Mouse (Mus musculus) limb, embryonic 14.5 days (tissue): ENCODE results near the gene Erich3. TPM values are rescaled to one million over a fixed set of nuclear protein-coding genes. Genes with fewer than 3 reads are reported as not detected.
A peak's percentile ranks its signal among the peaks of the same experiment; 100 is the strongest.

Experiments
- ATAC-seq: fragments of 200-750 bp; cut with Nextera tagmentation; 2 replicates; pipeline ENCODE4 v1.8.0; 2017; ENCODE audit warnings: low read depth, moderate number of reproducible peaks, moderate TSS enrichment; ENCODE audit not compliant: low FRiP score
- DNase-seq: peaks from one replicate; pipeline ENCODE4 v3.0.0-alpha.2; 2015; ENCODE audit warnings: low spot score
- H3K27ac ChIP-seq: fragments of 300-500 bp; sonication (generic); replicated peaks from 2 replicates; pipeline ENCODE4 v1.5.1; 2014; ENCODE audit warnings: low read depth, mild to moderate bottlenecking, low read length, moderate library complexity, mixed read lengths
- H3K27me3 ChIP-seq: fragments of 300-500 bp; sonication (generic); 2 replicates; pipeline ENCODE4 v1.6.1; 2014; ENCODE audit warnings: low read length, mixed read lengths; ENCODE audit not compliant: control insufficient read depth, insufficient read depth
- H3K36me3 ChIP-seq: fragments of 300-500 bp; sonication (generic); 2 replicates; pipeline ENCODE4 v1.6.1; 2014; ENCODE audit warnings: mild to moderate bottlenecking, low read length, moderate library complexity, mixed read lengths; ENCODE audit not compliant: control insufficient read depth, insufficient read depth
- H3K4me1 ChIP-seq: fragments of 300-500 bp; sonication (generic); 2 replicates; pipeline ENCODE4 v1.6.1; 2014; ENCODE audit warnings: antibody characterized with exemption, low read length, mixed read lengths; ENCODE audit not compliant: control insufficient read depth, insufficient read depth
- H3K4me2 ChIP-seq: fragments of 300-500 bp; sonication (generic); replicated peaks from 2 replicates; pipeline ENCODE4 v1.6.1; 2014; ENCODE audit warnings: low read depth, mild to moderate bottlenecking, low read length, moderate library complexity; ENCODE audit not compliant: severe bottlenecking
- H3K4me3 ChIP-seq: fragments of 300-500 bp; sonication (generic); replicated peaks from 2 replicates; pipeline ENCODE4 v1.5.1; 2014; ENCODE audit warnings: low read length
- H3K9ac ChIP-seq: fragments of 300-500 bp; sonication (generic); 2 replicates; pipeline ENCODE4 v1.6.1; 2014; ENCODE audit warnings: mild to moderate bottlenecking, low read depth, low read length, moderate library complexity; ENCODE audit not compliant: severe bottlenecking
- H3K9me3 ChIP-seq: fragments of 300-500 bp; sonication (generic); 2 replicates; pipeline ENCODE4 v1.6.1; 2016; ENCODE audit warnings: low read length; ENCODE audit not compliant: control insufficient read depth
- POLR2A ChIP-seq: fragments of 200-500 bp; IDR thresholded peaks from 2 replicates; pipeline ENCODE4 v1.8.0; 2012; ENCODE audit warnings: inconsistent platforms, mild to moderate bottlenecking, moderate library complexity, borderline replicate concordance; ENCODE audit not compliant: insufficient read depth, insufficient read length; ENCODE audit errors: extremely low read depth
- whole genome bisulfite sequencing: fragments of 180-500 bp; shearing (Covaris S2); extraction: QIAGEN DNeasy Blood & Tissue Kit; methylation state at CpG from one replicate; pipeline ENCODE4 v1.1.7; 2014; 5-methylcytosine and 5-hydroxymethylcytosine counted together
- polyA plus RNA-seq, 2 experiments: library from polyadenylated mRNA; depleted of rRNA in 1 of 2; stranded (reverse) in 1 of 2; unstranded in 1 of 2; fragments of >200 nt; fragmentation: Nextera tagmentation in 1 of 2; extraction: Ambion mirVana in 1 of 2; gene quantifications; 2 replicates each; pipeline versions ENCODE4 v1.2.1 to v1.2.3; 2012 to 2014

Gene Erich3
- polyA plus RNA-seq, 2 experiments: 0.45 to 0.53 TPM

DNA sequence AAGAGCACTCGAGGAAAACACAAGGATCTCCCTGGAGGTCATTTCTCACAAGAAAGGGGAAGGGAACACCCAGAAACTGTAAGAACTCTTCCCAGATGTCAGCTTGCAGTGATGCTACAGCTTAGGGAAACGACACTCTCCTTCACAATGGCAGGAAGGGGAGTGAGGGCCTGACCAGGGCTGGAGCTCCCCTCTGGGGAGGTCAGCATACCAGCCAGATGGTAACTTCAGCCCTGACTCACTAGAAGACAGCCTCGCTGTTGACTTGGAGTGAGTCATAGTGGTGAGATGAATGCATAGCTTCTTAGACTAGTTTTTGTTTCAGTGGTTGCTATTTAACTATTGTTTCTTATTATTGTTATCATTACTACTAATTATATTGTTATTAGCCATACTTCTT, 90.8 kb downstream of the Erich3 start:
- no peak for ATAC-seq
- no peak for DNase-seq
- no peak overlapping the region for H3K4me2 ChIP-seq
- H3K27me3 ChIP-seq: no peaks in the 10 kb centered on the region
- WGBS: 54% methylated on average over 3 of the region's 3 CpGs
- no peak overlapping the region for H3K4me3 ChIP-seq
- no peaks in the 10 kb centered on the region for H3K9me3 ChIP-seq
- H3K36me3 ChIP-seq: no peaks in the 10 kb centered on the region
- H3K9ac ChIP-seq: no peak overlapping the region
- H3K27ac ChIP-seq: no peak overlapping the region
- TF ChIP-seq POLR2A: no peak
- H3K4me1 ChIP-seq: 0 out of 2 replicates have a peak, but pooled peaks cover 4% of the 10 kb centered on the region

DNA sequence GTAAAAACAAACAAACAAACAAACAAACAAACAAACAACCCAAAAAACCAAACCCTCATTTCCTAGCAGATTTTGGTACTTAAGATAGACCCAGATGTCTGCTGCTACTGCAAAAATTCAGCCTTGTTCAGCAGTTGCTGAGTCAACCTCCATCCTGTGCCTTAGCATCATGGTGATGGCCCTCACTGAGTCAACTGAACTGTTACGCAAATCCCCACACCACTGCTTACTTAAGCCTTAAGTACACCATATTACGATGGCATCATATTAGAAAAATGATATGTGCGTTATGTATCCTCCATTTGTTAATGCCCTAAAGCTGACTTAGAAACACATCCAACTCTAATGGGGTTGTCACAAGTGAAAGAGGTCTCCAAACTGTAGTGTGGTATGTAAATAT, 91.6 kb downstream of the Erich3 start:
- no peak for ATAC-seq
- Histone ChIP-seq H3K9me3 (no peaks in the 10 kb centered on the region), H3K27me3 (no peaks in the 10 kb centered on the region), H3K36me3 (no peaks in the 10 kb centered on the region), H3K9ac (no peak overlapping the region), H3K4me3 (no peak overlapping the region), H3K4me1 (0 out of 2 replicates have a peak, but pooled peaks cover 4% of the 10 kb centered on the region), H3K4me2 (no peak overlapping the region), H3K27ac (no peak overlapping the region)
- DNase-seq: no peak
- 86% methylated on average over 3 of the region's 3 CpGs for WGBS
- TF ChIP-seq POLR2A: no peak

DNA sequence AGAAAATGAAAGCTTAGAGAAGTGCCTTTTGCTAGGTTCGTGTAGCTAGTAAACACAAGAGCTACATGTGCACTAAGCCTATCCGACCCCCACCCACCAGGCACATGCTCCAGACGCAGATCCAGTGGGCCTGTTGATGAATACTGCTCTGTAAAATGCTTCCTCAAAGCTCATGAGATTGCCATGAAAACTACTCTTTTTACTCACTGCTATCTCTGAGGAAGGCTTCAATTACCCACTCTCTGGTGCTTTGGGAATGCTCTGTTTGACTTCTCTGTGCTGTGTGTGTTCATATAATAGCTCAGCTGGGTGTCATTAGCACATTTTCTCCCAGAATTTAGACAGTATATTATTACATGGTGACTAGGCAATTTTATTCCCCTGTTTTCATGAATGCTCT, 94.4 kb downstream of the Erich3 start:
- DNase-seq: no peak

DNA sequence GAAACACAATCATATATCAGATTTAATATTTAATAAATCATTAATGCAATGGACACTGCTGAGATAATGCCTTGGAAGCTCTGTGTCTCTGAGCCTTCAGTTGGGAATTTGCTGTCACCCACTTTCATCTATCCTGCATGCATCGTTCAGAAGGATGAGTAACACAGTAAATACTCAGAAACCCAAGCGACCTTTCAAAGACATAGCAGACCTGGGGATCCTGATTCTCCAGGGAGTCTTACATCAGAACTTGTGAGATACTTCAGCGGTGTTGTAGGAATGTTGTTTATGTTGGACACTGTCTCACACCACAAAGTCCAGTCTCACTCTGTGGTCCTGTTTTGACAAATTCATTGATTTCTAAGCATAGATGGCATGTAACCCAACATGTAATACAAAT, 97.4 kb downstream of the Erich3 start:
- Histone ChIP-seq H3K4me1 (0 out of 2 replicates have a peak, but pooled peaks cover 4% of the 10 kb centered on the region), H3K4me2 (no peak overlapping the region), H3K4me3 (no peak overlapping the region), H3K27me3 (no peaks in the 10 kb centered on the region), H3K9ac (no peak overlapping the region), H3K27ac (no peak overlapping the region), H3K9me3 (no peaks in the 10 kb centered on the region), H3K36me3 (no peaks in the 10 kb centered on the region)
- ATAC-seq: no peak
- DNase-seq: no peak
- 82% methylated on average over 3 of the region's 3 CpGs for WGBS
- no peak for TF ChIP-seq POLR2A

More for the DNA sequence above, 94.4 kb downstream of the Erich3 start:
- Histone ChIP-seq H3K9me3 (no peaks in the 10 kb centered on the region), H3K36me3 (no peaks in the 10 kb centered on the region), H3K27ac (no peak overlapping the region), H3K9ac (no peak overlapping the region), H3K27me3 (no peaks in the 10 kb centered on the region), H3K4me1 (0 out of 2 replicates have a peak, but pooled peaks cover 4% of the 10 kb centered on the region), H3K4me2 (no peak overlapping the region), H3K4me3 (no peak overlapping the region)
- WGBS: 39% methylated on average over 3 of the region's 3 CpGs
- ATAC-seq: peak; percentile 55; the same call in 1 of the 2 replicates
- no peak for TF ChIP-seq POLR2A

DNA sequence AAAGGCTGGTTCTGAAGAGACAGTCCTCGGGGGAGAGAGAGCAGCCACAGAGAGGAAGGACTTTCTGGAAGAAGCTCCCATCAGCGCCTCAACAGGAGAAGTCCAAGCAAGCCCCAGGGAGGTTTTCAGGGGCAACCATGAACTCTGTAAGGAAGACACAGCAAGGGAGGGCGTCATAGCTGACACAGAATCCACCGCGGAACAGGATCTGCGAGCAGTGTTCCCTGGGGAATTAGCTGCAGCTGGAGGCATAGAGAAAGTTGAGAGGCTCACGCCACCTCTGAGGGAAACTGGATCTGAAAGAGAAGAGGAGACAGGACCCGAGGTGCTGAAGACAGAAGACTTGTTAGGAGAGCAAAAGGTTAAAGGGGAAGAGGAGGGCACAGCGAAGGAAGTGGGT, 99.7 kb downstream of the Erich3 start:
- no peak for DNase-seq
- H3K27ac ChIP-seq: no peak overlapping the region

DNA sequence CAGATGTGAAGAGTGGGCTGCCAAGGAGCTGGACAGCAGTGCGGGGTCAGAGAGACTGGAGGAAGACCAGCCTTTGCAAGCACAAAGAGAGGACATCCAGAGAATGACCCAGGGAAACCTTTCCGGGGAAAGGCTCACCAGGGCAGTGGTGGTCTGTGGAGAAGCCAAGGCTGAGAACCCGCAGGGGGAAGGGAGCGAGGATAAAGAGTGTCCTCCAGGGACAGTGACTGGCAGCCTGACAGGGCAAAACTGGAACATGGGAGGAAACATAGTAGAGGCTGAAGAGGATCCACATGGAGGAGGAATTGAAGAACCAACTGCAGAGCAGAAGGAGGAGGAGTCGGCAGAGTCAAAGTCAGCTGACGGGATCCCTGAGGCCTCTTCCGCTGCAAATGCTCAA, 100.5 kb downstream of the Erich3 start:
- Histone ChIP-seq H3K27me3 (no peaks in the 10 kb centered on the region), H3K4me1 (no peaks in the 10 kb centered on the region), H3K4me3 (no peak overlapping the region), H3K9ac (no peak overlapping the region), H3K36me3 (no peaks in the 10 kb centered on the region), H3K4me2 (no peak overlapping the region), H3K9me3 (no peaks in the 10 kb centered on the region), H3K27ac (no peak overlapping the region)
- no peak for DNase-seq
- no peak for TF ChIP-seq POLR2A
- WGBS: 77% methylated on average over 7 of the region's 7 CpGs
- no peak for ATAC-seq

More for the DNA sequence above, 99.7 kb downstream of the Erich3 start:
- no peak for TF ChIP-seq POLR2A
- no peaks in the 10 kb centered on the region for H3K36me3 ChIP-seq
- 52% methylated on average over 9 of the region's 9 CpGs for WGBS
- H3K4me1 ChIP-seq: no peaks in the 10 kb centered on the region
- H3K27me3 ChIP-seq: no peaks in the 10 kb centered on the region
- no peak for ATAC-seq
- no peak overlapping the region for H3K4me3 ChIP-seq
- no peak overlapping the region for H3K9ac ChIP-seq
- H3K4me2 ChIP-seq: no peak overlapping the region
- no peaks in the 10 kb centered on the region for H3K9me3 ChIP-seq
